Mouse (Mus musculus) midbrain, embryonic 10.5 days (tissue): ENCODE measurements around the gene Tmem235. TPM values are rescaled to one million over a fixed set of nuclear protein-coding genes. Genes with fewer than 3 reads are reported as not detected.
A peak's percentile ranks its signal among the peaks of the same experiment; 100 is the strongest.

Source experiments
- DNase-seq: peaks from one replicate; pipeline ENCODE4 v3.0.0-alpha.2; 2017; ENCODE audit warnings: low spot score
- H3K27ac ChIP-seq: fragments of 300-500 bp; sonication (generic); replicated peaks from 2 replicates; pipeline ENCODE4 v1.5.1; 2016; ENCODE audit warnings: mild to moderate bottlenecking
- H3K27me3 ChIP-seq: fragments of 300-500 bp; sonication (generic); 2 replicates; pipeline ENCODE4 v1.6.1; 2016; ENCODE audit warnings: low read depth, mild to moderate bottlenecking; ENCODE audit not compliant: poor library complexity, severe bottlenecking
- H3K36me3 ChIP-seq: fragments of 300-500 bp; sonication (generic); 2 replicates; pipeline ENCODE4 v1.6.1; 2016; ENCODE audit warnings: mild to moderate bottlenecking, moderate library complexity
- H3K4me1 ChIP-seq: fragments of 300-500 bp; sonication (generic); 2 replicates; pipeline ENCODE4 v1.6.1; 2016
- H3K4me3 ChIP-seq: fragments of 300-500 bp; sonication (generic); 2 replicates; pipeline ENCODE4 v1.5.1; 2016; ENCODE audit warnings: mild to moderate bottlenecking, moderate library complexity
- H3K9me3 ChIP-seq: fragments of 300-500 bp; sonication (generic); replicated peaks from 2 replicates; pipeline ENCODE4 v1.6.1; 2016; ENCODE audit warnings: mild to moderate bottlenecking
- WGBS: fragments of 180-500 bp; shearing (Covaris S2); methylation state at CpG from one replicate; pipeline ENCODE4 v1.1.7; 2016; 5-methylcytosine and 5-hydroxymethylcytosine counted together
- polyA plus RNA-seq: library from polyadenylated mRNA; unstranded; fragments of >200 nt; fragmentation: Nextera tagmentation; extraction: Ambion mirVana; gene quantifications from 2 replicates; pipeline ENCODE4 v1.2.1, GENCODE M21; 2016

The Tmem235 gene
- polyA plus RNA-seq, 1 experiment from 2014 or later, result not detected

GRCm38 (mm10) chr11:117857462-117857861 is 3.1 kb upstream of the Tmem235 start:
- Histone ChIP-seq H3K27ac (no peak overlapping the region), H3K4me3 (no peak overlapping the region), H3K27me3 (peaks cover 41% of the 10 kb centered on the region), H3K9me3 (no peaks in the 10 kb centered on the region; the same call in 1 of the 2 replicates), H3K4me1 (peaks cover 27% of the 10 kb centered on the region), H3K36me3 (peaks cover 63% of the 10 kb centered on the region)
- DNase-seq, result no peak
- 95% methylated on average over 10 of the region's 10 CpGs for WGBS

DNA sequence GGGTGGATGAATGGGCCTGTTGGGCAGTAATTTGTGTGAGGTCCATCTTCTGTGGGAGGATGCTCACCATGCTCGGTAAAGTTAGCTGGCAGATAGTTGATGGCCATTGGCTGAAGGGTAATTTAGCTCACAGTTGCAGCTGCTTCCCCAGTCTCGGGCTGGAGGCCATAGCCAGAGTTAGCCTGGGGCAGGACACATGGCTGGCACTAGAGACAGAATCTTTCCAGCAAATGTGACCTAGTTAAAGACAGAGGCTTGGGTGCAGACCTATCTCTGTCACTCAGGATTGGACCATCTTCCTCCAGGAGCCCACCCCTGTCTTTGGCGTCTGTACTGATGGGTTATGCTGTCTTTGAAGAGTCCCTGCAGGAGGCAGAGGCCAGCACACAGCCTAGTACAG is 2.2 kb upstream of the Tmem235 start:
- peaks cover 53% of the 10 kb centered on the region for H3K36me3 ChIP-seq
- H3K27ac ChIP-seq, result no peak overlapping the region
- H3K27me3 ChIP-seq, result peaks cover 51% of the 10 kb centered on the region
- H3K9me3 ChIP-seq, result no peaks in the 10 kb centered on the region; the same call in 1 of the 2 replicates
- peaks cover 36% of the 10 kb centered on the region for H3K4me1 ChIP-seq
- 67% methylated on average over 3 of the region's 3 CpGs for WGBS
- H3K4me3 ChIP-seq, result no peak overlapping the region
- no peak for DNase-seq

DNA sequence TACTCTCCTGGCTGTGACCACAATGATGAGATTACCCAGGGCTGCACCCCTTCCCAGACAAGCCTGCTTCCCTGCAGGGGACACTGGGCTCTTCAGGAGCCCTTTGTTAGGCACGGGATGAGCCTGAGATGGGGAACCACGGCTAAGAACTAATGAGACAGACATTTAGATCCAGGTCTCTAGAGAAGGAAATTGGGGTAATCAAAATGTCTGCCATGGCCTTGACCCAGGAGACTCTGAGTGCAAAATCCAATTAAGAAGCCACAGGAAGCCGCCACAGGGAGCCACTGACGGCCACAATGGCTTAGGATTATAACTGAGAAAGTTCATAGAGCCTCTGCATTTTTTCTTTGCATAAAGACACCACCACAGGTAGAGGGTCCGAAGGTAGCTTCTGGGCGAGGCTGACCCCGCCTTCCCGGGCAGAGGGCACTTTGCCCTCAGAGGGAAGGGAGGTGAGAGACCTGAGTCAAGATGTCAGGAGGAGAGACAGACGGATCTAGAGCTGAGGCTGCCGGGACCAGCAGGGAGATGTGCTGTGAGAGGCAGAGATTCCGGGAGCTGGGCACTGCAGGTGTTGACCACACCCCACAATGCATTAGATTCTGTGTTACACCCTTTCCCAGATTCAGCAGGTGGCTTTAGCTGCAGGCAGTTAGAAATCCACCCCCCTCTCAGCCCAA is 2.8 kb downstream of the Tmem235 start:
- Histone ChIP-seq H3K4me3 (no peak overlapping the region), H3K36me3 (peaks cover 4% of the 10 kb centered on the region; the same call in 1 of the 2 replicates), H3K4me1 (peaks cover 81% of the 10 kb centered on the region), H3K27ac (peak overlapping the region; percentile 58; the same call in 1 of the 2 replicates), H3K27me3 (peaks cover 77% of the 10 kb centered on the region), H3K9me3 (no peaks in the 10 kb centered on the region)
- DNase-seq, result no peak
- WGBS, result 21% methylated on average over 11 of the region's 11 CpGs

DNA sequence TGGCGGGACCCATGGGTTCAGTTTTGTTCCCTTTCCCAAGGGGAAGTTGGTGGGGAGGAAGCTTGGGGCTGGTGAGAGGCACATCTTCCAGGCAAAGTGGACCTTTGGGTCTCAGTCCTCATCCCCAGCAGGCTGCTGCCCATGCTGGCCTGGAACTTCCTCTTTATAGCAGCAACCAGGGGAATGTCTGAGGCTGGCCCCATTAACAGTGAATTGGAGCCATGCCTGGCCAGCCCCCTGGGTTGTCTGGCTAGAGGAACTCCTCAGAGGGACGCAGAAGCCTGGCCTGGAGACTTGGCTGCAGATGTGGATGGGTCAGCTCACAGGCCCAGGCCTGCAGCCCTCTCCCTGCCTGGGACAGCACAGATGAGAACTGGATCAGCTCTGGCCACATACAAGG is 4.3 kb downstream of the Tmem235 start:
- WGBS, result 72% methylated on average over 2 of the region's 2 CpGs
- Histone ChIP-seq H3K36me3 (0 out of 2 replicates have a peak, but pooled peaks cover 3% of the 10 kb centered on the region), H3K27ac (peak overlapping the region; percentile 82; the same call in 1 of the 2 replicates), H3K4me1 (peaks cover 71% of the 10 kb centered on the region), H3K9me3 (no peaks in the 10 kb centered on the region), H3K4me3 (no peak overlapping the region), H3K27me3 (peaks cover 76% of the 10 kb centered on the region)
- DNase-seq, result no peak

GRCm38 (mm10) chr11:117865988-117866387 is 5.4 kb downstream of the Tmem235 start:
- WGBS, result 16% methylated on average over 6 of the region's 6 CpGs
- H3K4me1 ChIP-seq, result peaks cover 68% of the 10 kb centered on the region
- H3K36me3 ChIP-seq, result 0 out of 2 replicates have a peak, but pooled peaks cover 3% of the 10 kb centered on the region
- H3K9me3 ChIP-seq, result no peaks in the 10 kb centered on the region
- H3K27ac ChIP-seq, result peak overlapping the region; percentile 82
- H3K4me3 ChIP-seq, result peak overlapping the region; percentile 27
- DNase-seq, result peak; percentile 70
- H3K27me3 ChIP-seq, result peaks cover 66% of the 10 kb centered on the region

DNA sequence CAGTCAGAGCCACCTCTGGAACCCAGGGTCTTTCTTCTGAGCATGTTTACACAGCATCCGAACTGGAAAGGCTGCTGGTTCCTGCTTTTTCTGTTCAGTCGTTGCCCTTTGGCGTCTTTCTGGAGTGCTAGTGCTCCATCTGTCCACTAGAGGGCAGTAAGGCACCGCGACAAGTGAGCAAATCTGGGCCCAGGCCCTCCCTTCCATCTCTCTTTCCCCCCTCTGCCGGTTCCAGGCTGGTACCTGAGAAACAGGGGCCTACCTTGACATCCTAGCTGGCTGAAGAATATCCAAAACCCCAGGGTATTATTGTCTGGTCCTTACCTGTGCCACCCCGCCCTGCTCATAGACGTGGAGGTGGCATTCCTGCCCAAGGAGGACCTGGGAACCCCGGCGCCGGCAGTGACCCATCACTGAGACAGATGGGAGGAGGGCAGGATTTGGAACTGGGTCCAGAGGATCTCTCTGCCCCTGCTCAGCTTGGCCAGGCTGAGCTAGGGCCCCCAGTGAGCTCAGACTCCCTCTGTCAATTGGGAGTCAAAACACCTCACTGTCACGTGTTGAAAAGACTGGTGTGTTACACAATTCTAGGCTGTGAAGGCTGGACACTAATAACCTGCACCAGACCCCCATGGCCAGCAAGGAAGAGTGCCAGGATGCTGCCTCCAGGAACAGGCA is 10.3 kb downstream of the Tmem235 start:
- Histone ChIP-seq H3K27me3 (peaks cover 39% of the 10 kb centered on the region), H3K9me3 (no peaks in the 10 kb centered on the region), H3K36me3 (0 out of 2 replicates have a peak, but pooled peaks cover 3% of the 10 kb centered on the region), H3K4me1 (peaks cover 67% of the 10 kb centered on the region), H3K4me3 (no peak overlapping the region), H3K27ac (no peak overlapping the region)
- peak; percentile 76 for DNase-seq
- WGBS, result 37% methylated on average over 12 of the region's 12 CpGs

DNA sequence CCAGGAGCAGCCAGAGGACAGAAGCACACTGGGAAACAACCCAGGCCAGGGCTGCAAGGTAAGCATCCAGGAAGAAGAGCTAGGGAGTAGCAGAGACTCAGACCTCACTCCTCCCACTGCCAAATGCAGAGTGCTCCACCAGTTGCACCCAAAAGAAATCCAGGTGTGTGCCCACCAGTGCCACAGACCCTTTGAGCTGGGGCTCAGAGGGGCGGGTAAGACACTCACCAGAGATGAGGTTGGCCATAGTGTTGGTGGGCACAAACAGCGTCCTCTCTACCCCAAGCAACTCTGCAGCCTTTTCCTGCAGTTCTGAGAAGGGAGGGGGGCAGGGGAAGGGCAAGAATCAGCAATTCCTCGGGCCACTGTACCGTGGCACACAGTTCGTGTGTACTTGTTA is 10.8 kb downstream of the Tmem235 start:
- peaks cover 42% of the 10 kb centered on the region for H3K27me3 ChIP-seq
- no peaks in the 10 kb centered on the region for H3K9me3 ChIP-seq
- H3K4me1 ChIP-seq, result peaks cover 65% of the 10 kb centered on the region
- H3K27ac ChIP-seq, result no peak overlapping the region
- H3K36me3 ChIP-seq, result 0 out of 2 replicates have a peak, but pooled peaks cover 3% of the 10 kb centered on the region
- DNase-seq, result no peak
- whole genome bisulfite sequencing, result 66% methylated on average over 5 of the region's 5 CpGs
- H3K4me3 ChIP-seq, result no peak overlapping the region

- Histone ChIP-seq H3K27me3 (peaks cover 42% of the 10 kb centered on the region), H3K27ac (0 out of 2 replicates have a peak overlapping the region, but pooled peaks have one; percentile 84), H3K9me3 (no peaks in the 10 kb centered on the region), H3K36me3 (0 out of 2 replicates have a peak, but pooled peaks cover 3% of the 10 kb centered on the region), H3K4me1 (peaks cover 58% of the 10 kb centered on the region), H3K4me3 (peak overlapping the region; percentile 61)
- WGBS, result 67% methylated on average over 12 of the region's 12 CpGs
- DNase-seq, result no peak
Measured at GRCm38 (mm10) chr11:117871911-117872584, 11.5 kb downstream of the Tmem235 start.

- H3K4me3 ChIP-seq, result peak within 1 kb of the TSS; percentile 61
- peak; percentile 87 for DNase-seq
- H3K4me1 ChIP-seq, result peaks cover 55% of the 10 kb centered on the region
- H3K27ac ChIP-seq, result peak within 1 kb of the TSS; percentile 84
- WGBS, result 1% methylated on average over 51 of the region's 51 CpGs
- no peaks in the 10 kb centered on the region for H3K9me3 ChIP-seq
- H3K27me3 ChIP-seq, result peaks cover 46% of the 10 kb centered on the region
- H3K36me3 ChIP-seq, result 0 out of 2 replicates have a peak, but pooled peaks cover 3% of the 10 kb centered on the region
Measured at GRCm38 (mm10) chr11:117872861-117873608, 12.5 kb downstream of the Tmem235 start, which contains the start of gene Tha1. Gene Tha1, minus strand, starts transcription at chr11:117873481.

DNA sequence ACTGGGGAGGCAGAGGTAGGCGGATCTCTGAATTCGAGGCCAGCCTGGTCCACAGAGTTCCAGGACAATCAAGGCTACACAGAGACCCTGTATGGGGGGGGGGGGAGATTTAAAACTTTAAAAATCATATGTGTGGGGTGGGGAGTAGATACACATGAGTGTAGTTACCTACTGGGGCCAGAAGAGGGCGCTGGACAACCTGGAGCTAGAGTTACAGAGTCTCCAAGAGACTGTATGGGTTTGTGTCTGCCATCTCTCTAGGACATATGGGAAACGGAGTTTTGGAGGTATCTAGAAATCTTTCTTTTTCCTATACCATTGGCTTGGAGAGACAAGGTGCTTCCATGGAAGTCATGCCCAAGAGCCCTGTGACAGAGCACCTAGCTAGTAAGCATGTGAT is 13.9 kb downstream of the Tmem235 start:
- no peaks in the 10 kb centered on the region for H3K9me3 ChIP-seq
- no peak for DNase-seq
- WGBS, result 54% methylated on average over 4 of the region's 4 CpGs
- H3K4me3 ChIP-seq, result no peak overlapping the region
- no peak overlapping the region for H3K27ac ChIP-seq
- peaks cover 41% of the 10 kb centered on the region for H3K27me3 ChIP-seq
- H3K36me3 ChIP-seq, result no peaks in the 10 kb centered on the region
- peaks cover 69% of the 10 kb centered on the region for H3K4me1 ChIP-seq

GRCm38 (mm10) chr11:117875681-117876080 is 15.1 kb downstream of the Tmem235 start:
- Histone ChIP-seq H3K27ac (peak overlapping the region; percentile 53), H3K27me3 (peaks cover 45% of the 10 kb centered on the region), H3K4me3 (no peak overlapping the region), H3K4me1 (peaks cover 65% of the 10 kb centered on the region), H3K36me3 (no peaks in the 10 kb centered on the region), H3K9me3 (no peaks in the 10 kb centered on the region)
- 15% methylated on average over 6 of the region's 6 CpGs for WGBS
- no peak for DNase-seq
